Mouse (Mus musculus) urinary bladder, postnatal 10 days (tissue): ENCODE results near the gene Gm5269.

Experiments
- DNase-seq: peaks from one replicate; pipeline ENCODE4 v3.0.0; 2022; ENCODE audit warnings: low spot score

The Gm5269 gene

DNA sequence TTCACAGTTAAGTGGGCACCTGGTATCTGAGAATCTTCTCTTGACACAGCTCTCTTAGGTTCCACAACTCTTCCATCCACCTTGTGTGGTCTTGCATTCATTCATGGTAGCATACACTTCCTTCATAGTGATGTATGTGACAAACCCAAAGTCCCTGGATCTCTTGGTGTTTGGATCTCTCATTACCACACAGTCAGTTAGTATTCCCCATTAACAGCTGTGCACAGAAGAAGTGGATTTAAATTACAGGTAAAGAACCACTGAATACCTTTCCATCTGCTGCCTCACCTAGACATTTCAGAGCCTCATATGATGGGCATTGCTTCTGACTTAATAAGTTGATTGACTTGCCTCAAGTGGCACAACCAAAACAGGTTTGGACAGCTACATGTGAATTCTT is at the start of gene Gm5269:
Gene Gm5269 (minus strand): TSS at position 101 of the 400 bp plus-strand sequence.
- DNase-seq: no peak

- DNase-seq: no peak
Measured at GRCm38 (mm10) chr1:45931127-45931526, 41.1 kb upstream of the Gm5269 start.

DNA sequence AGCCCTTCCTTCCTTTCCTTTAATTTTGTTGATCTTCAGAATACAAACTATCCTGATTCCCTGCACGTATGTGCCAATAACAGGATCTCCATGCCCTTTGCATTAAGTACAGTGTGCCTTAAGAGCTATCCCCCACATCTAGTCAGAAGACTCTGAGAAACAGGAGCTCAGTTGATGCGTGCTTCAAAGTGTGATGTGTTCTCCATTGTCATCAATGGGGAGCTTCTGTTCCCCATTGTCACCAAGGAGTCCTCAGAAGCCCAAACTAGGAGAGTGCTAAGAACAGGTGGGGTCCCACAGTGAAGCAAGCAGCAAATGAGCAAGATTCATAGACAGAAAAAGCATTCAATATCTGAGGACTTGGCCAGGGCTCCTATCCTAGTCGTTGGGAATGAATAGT is 36.8 kb upstream of the Gm5269 start:
- no peak for DNase-seq

DNA sequence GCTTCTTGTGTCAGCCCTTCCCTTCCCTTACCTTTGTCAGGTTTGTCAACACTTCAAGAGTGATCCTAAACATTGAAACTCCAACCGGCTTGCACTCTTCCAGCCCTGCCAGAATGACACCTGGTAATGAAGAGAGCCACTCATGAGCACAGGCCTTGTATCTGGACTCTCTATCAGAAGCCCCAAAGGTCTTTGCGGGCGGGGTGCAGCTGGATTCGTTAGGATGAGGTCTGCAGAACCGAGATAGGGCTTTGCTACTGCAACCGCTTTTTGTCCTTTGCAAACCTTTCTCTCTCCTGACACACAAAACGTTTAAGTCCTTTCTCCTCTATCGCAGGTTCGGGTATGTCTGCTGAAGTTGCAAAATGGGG is 36.3 kb upstream of the Gm5269 start, which contains the start of gene Slc40a1:
Gene Slc40a1 (minus strand): TSS at position 131 of the 371 bp plus-strand sequence.
- no peak for DNase-seq

DNA sequence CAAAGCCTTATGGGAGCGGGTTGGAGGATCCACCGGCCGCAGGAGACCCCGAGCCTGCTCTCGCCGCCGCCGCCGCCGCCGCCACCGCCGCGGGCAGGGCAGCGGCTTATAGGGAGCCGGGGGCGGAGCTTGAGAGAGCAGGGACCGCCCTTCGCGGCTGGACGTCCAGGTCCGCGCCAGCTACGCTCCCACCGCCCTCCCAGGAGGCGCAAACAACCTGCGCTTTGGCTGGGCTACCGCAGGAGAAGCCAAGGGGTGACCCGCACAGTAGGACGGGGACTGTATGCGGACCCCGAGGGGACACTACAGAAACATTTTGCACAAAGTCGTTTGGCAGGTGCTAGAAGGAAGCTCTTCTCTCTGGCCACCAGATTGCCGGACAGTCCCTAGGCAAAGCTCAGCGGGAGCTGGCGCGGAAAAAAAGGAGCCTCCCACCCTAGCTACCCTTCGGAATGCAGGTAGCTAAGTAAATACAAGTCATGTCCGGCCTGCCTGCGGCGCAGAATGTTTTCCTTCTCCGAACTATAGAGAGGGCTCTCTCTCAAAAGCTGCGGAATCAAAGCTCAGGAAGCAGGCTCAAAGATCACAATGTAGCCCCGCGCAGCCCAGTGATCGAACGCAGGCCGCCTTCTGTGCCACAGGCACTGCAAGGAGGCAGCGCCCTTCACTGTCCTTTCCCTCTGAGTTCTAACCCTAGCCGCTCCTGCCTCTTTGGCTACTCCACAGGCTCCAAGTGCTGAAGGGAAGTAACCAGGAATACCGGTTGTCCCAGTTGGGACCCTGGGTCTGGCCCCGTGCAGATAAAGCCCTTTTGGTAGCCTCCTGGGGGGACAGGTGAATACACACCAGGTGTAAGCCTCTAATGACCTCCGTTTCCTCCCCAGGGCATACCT is 35.7 kb upstream of the Gm5269 start:
- DNase-seq: peak; percentile 18

GRCm38 (mm10) chr1:45925131-45925499 is 35.0 kb upstream of the Gm5269 start:
- DNase-seq: no peak

GRCm38 (mm10) chr1:45924516-45924915 is 34.4 kb upstream of the Gm5269 start:
- DNase-seq: no peak

DNA sequence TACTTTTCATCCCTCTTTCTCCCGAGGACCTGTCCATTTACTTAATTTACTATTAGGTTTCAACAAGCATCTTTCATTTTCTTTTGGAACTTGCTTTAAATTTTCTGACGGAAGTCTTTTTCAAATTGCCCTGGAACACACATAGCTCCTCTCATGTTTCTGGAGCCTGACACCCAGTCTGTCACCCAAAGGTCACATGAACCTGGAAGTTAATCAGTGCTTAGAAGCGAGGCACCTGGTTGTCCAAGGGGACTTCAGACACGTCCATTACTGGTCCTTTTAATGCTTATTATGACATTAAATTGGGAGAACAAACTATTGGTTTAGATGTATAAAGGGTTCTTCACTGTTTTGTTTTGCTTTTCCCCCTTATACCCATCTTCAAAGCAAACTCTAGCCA is 33.2 kb upstream of the Gm5269 start:
- DNase-seq: no peak

- no peak for DNase-seq
Measured at GRCm38 (mm10) chr1:45920703-45921102, 30.6 kb upstream of the Gm5269 start.

GRCm38 (mm10) chr1:45919752-45920151 is 29.7 kb upstream of the Gm5269 start:
- DNase-seq: no peak

GRCm38 (mm10) chr1:45917136-45917803 is 27.2 kb upstream of the Gm5269 start:
- no peak for DNase-seq

DNA sequence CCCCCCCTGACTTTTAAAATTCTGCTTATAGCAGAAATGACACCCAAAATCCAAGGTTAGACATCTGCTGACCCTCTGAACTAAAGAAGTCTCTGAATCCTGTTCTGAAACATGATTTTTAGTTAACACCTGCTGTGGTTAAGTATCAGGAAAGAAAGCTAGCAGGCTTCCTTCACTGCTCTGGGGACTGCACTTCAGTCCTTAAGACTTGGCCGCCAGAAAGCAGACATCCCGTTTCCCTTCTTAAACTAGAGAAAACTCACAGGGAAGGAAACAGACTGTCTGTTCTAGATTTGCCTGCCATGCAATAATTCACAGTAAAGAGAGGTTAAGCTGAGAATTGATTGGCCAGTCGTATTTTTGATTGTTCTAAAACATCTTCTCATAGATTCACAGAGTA is 26.1 kb upstream of the Gm5269 start:
- DNase-seq: no peak

- DNase-seq: no peak
Measured at GRCm38 (mm10) chr1:45914236-45914635, 24.2 kb upstream of the Gm5269 start.

DNA sequence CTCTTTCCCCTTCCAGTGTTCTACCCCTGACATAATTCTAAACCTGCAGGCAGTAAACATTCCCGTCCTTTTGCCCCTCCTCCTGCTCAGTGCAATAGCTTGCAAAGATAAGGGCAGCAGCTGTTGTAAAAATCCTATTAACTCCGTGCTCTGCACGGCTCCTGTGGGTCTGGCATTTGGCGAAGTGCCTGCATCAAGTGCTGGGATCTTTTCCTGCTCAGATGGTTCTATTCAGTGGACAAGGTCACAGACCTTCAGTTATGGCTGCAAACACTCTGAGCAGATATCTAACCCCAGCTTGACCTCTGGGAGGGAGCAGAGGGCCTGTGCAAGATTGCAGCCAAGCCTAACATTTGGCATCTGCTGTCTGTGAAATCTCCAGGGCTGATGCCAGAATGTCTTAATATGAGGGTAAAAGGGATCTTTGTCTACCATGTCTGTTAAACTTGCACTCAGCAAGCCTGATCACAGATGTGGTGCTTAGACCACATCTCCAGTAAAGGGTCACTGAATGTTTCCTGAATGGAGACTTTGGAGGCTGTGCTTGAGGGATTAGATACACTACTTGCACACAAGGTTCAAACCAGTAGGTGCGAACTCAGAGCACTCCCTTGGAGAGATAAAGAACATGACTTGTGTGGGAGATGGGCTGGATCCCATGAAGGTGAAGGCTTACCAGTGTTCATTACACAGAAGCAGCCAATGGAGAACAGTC is 15.2 kb upstream of the Gm5269 start:
- DNase-seq: no peak

- DNase-seq: no peak
Measured at GRCm38 (mm10) chr1:45904161-45904560, 14.1 kb upstream of the Gm5269 start.

- DNase-seq: no peak
Measured at GRCm38 (mm10) chr1:45898044-45898443, 8.0 kb upstream of the Gm5269 start.

- DNase-seq: no peak
Measured at GRCm38 (mm10) chr1:45894168-45894912, 4.3 kb upstream of the Gm5269 start.

- DNase-seq: no peak
Measured at GRCm38 (mm10) chr1:45891986-45892385, 1.9 kb upstream of the Gm5269 start.

- no peak for DNase-seq
Measured at GRCm38 (mm10) chr1:45886800-45887199, 3.3 kb downstream of the Gm5269 start.

- no peak for DNase-seq
Measured at GRCm38 (mm10) chr1:45883378-45883777, 6.7 kb downstream of the Gm5269 start.

GRCm38 (mm10) chr1:45882076-45882475 is 8.0 kb downstream of the Gm5269 start:
- no peak for DNase-seq

DNA sequence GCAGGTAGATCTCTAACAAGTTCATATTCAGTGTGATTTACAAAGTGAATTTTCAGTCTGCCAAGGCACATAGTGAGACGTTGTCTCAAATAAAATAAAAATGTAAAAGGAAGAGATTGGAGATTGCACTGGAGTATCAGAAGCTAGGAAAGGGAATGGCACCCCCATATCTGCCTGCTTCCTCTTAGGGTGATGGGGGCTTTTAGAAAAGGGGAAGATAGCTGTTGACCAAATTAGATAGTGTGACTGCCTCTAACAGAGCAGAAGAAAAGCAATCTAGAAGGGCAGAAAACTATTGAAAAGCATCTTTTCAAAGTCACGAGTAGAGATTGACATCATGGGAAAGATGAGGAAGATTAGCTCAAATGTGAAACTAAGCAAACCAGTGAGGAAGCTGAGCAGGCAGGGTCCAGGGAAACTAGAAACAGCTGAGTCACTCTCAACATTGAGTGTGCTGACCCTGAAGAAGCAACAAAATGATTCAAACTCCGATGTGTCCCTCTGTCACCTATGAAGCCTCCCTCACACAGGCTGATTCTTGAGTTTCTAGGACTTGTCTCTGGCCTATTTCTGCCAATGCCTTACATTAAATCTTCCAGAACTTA is 8.7 kb downstream of the Gm5269 start:
- DNase-seq: no peak
